Mouse (Mus musculus): Measurements from ENCODE around the gene Agxt2. TPM values are rescaled to one million over a fixed set of nuclear protein-coding genes. Genes with fewer than 3 reads are reported as not detected.

Agxt2 gene
- not detected in 2 replicates for polyA plus RNA-seq (2012)

DNA sequence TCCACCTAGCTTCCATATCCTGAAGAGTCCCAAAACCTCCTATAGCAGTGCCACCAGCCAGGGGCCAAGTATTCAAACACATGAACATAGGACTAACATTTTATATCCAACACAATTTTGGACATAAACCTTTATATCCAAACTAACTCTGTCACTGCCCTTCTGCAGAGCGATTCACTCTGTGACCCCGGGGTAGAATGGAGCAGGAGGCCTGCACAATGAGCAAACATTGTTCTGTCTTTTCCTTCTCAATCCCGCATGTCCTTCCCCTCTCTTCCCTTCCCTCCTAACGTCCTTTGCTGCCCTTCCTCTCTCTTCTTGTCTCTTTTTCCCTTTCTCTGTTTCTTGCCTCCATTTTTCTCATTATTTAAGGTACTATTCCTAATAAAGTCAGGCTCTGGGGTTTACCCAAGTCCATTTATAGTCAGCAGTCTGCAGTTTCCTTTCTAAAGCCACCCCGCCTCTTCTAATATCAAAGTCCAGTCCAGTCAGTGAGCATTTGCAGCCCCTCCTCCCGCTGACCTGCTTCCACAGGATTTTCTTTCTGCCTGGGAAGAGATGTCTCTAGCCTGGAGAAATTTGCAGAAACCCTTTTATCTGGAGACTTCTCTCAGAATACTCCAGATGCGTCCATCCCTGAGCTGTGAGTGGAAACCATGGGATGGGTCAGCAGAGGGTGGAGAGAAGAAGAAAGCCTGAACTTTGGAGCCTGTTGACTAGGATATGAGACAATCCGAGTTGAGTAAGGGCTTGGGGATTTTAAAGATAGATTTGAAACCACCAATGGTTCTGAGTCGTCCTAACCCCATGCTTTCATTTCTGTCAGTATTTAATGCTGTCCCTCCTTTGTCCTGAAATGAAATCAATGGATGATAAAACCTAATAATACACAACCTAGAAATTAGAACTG lies at the start of gene Agxt2:
Agxt2 (plus strand) TSS at position 494 of the 910 bp plus-strand sequence.
- TF ChIP-seq TAL1 (IDR thresholded peaks at IDR 0.05; ENCODE audit: low read length), result no peak
- TF ChIP-seq GATA1 (IDR thresholded peaks at IDR 0.05; ENCODE audit: low read length), result no peak
- Histone ChIP-seq H3K27me3 (ENCODE audit: control insufficient read depth) (no peaks in the 10 kb centered on the region), H3K4me1 (ENCODE audit: control insufficient read depth) (no peaks in the 10 kb centered on the region), H3K36me3 (ENCODE audit: control insufficient read depth) (no peaks in the 10 kb centered on the region), H3K4me3 (replicated peaks) (no peak within 1 kb of the TSS), H3K9me3 (ENCODE audit: control insufficient read depth, low read length) (no peaks in the 10 kb centered on the region)

GRCm38 (mm10) chr15:10311826-10312225 lies 46.5 kb upstream of the Agxt2 start:
- no peak for TF ChIP-seq TAL1 (IDR thresholded peaks at IDR 0.05; ENCODE audit: low read length)
- TF ChIP-seq GATA1 (IDR thresholded peaks at IDR 0.05; ENCODE audit: low read length), result no peak
- Histone ChIP-seq H3K4me3 (replicated peaks) (no peak overlapping the region), H3K36me3 (ENCODE audit: control insufficient read depth) (no peaks in the 10 kb centered on the region), H3K9me3 (ENCODE audit: control insufficient read depth, low read length) (no peaks in the 10 kb centered on the region), H3K27me3 (ENCODE audit: control insufficient read depth) (no peaks in the 10 kb centered on the region), H3K4me1 (ENCODE audit: control insufficient read depth) (no peaks in the 10 kb centered on the region)

GRCm38 (mm10) chr15:10313522-10314455 lies 44.5 kb upstream of the Agxt2 start:
- Histone ChIP-seq H3K36me3 (ENCODE audit: control insufficient read depth) (no peaks in the 10 kb centered on the region), H3K9me3 (ENCODE audit: control insufficient read depth, low read length) (no peaks in the 10 kb centered on the region), H3K4me3 (replicated peaks) (no peak overlapping the region), H3K27me3 (ENCODE audit: control insufficient read depth) (no peaks in the 10 kb centered on the region), H3K4me1 (ENCODE audit: control insufficient read depth) (no peaks in the 10 kb centered on the region)
- no peak for TF ChIP-seq TAL1 (IDR thresholded peaks at IDR 0.05; ENCODE audit: low read length)
- no peak for TF ChIP-seq GATA1 (IDR thresholded peaks at IDR 0.05; ENCODE audit: low read length)

- no peaks in the 10 kb centered on the region for H3K9me3 ChIP-seq (ENCODE audit: control insufficient read depth, low read length)
- H3K4me1 ChIP-seq (ENCODE audit: control insufficient read depth), result no peaks in the 10 kb centered on the region
- TF ChIP-seq TAL1 (IDR thresholded peaks at IDR 0.05; ENCODE audit: low read length), result no peak
- TF ChIP-seq GATA1 (IDR thresholded peaks at IDR 0.05; ENCODE audit: low read length), result no peak
- H3K4me3 ChIP-seq (replicated peaks), result no peak within 1 kb of the TSS
- no peaks in the 10 kb centered on the region for H3K36me3 ChIP-seq (ENCODE audit: control insufficient read depth)
- no peaks in the 10 kb centered on the region for H3K27me3 ChIP-seq (ENCODE audit: control insufficient read depth)
These were observed 33.3 kb upstream of the Agxt2 start, which contains the start of gene Gm21973 for GRCm38 (mm10) chr15:10325080-10325479. Gm21973 (plus strand) TSS chr15:10325380.

GRCm38 (mm10) chr15:10330626-10331025 lies 27.7 kb upstream of the Agxt2 start:
- H3K9me3 ChIP-seq (ENCODE audit: control insufficient read depth, low read length), result no peaks in the 10 kb centered on the region
- no peaks in the 10 kb centered on the region for H3K36me3 ChIP-seq (ENCODE audit: control insufficient read depth)
- no peak for TF ChIP-seq TAL1 (IDR thresholded peaks at IDR 0.05; ENCODE audit: low read length)
- no peak for TF ChIP-seq GATA1 (IDR thresholded peaks at IDR 0.05; ENCODE audit: low read length)

DNA sequence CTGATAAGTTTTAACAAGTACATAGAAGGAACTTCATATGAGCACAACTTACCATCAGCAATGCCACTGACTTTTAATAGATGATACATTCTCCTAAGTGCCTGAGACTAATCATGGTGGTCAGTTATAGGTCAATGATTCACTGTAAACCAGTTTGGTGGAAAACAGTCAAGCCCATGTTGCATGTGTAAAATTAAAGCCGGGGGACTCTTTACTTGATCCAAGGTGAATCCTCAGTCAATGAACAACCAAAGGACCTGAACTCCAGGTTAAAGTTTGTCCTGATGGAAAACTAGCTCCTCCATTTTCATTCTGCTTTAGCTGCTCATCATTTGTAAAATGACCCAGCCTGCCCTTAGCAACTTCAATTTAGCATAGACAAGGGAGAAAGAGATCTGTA lies 25.8 kb upstream of the Agxt2 start:
- no peaks in the 10 kb centered on the region for H3K36me3 ChIP-seq (ENCODE audit: control insufficient read depth)
- no peaks in the 10 kb centered on the region for H3K4me1 ChIP-seq (ENCODE audit: control insufficient read depth)
- H3K9me3 ChIP-seq (ENCODE audit: control insufficient read depth, low read length), result no peaks in the 10 kb centered on the region
- TF ChIP-seq TAL1 (IDR thresholded peaks at IDR 0.05; ENCODE audit: low read length) (no peak), GATA1 (IDR thresholded peaks at IDR 0.05; ENCODE audit: low read length) (no peak)
- no peaks in the 10 kb centered on the region for H3K27me3 ChIP-seq (ENCODE audit: control insufficient read depth)
- H3K4me3 ChIP-seq (replicated peaks), result no peak overlapping the region

More at GRCm38 (mm10) chr15:10330626-10331025, 27.7 kb upstream of the Agxt2 start:
- Histone ChIP-seq H3K27me3 (ENCODE audit: control insufficient read depth) (no peaks in the 10 kb centered on the region), H3K4me1 (ENCODE audit: control insufficient read depth) (no peaks in the 10 kb centered on the region), H3K4me3 (replicated peaks) (no peak overlapping the region)

- Histone ChIP-seq H3K36me3 (ENCODE audit: control insufficient read depth) (no peaks in the 10 kb centered on the region), H3K9me3 (ENCODE audit: control insufficient read depth, low read length) (no peaks in the 10 kb centered on the region), H3K4me3 (replicated peaks) (no peak overlapping the region), H3K4me1 (ENCODE audit: control insufficient read depth) (no peaks in the 10 kb centered on the region), H3K27me3 (ENCODE audit: control insufficient read depth) (no peaks in the 10 kb centered on the region)
- TF ChIP-seq GATA1 (IDR thresholded peaks at IDR 0.05; ENCODE audit: low read length) (no peak), TAL1 (IDR thresholded peaks at IDR 0.05; ENCODE audit: low read length) (no peak)
These were observed 19.7 kb upstream of the Agxt2 start for GRCm38 (mm10) chr15:10338606-10339005.

GRCm38 (mm10) chr15:10347044-10347443 lies 11.3 kb upstream of the Agxt2 start:
- Histone ChIP-seq H3K9me3 (ENCODE audit: control insufficient read depth, low read length) (peaks cover 4% of the 10 kb centered on the region), H3K27me3 (ENCODE audit: control insufficient read depth) (no peaks in the 10 kb centered on the region), H3K36me3 (ENCODE audit: control insufficient read depth) (no peaks in the 10 kb centered on the region), H3K4me1 (ENCODE audit: control insufficient read depth) (no peaks in the 10 kb centered on the region), H3K4me3 (replicated peaks) (no peak overlapping the region)
- TF ChIP-seq GATA1 (IDR thresholded peaks at IDR 0.05; ENCODE audit: low read length), result no peak
- no peak for TF ChIP-seq TAL1 (IDR thresholded peaks at IDR 0.05; ENCODE audit: low read length)

GRCm38 (mm10) chr15:10366331-10366730 lies 8.0 kb downstream of the Agxt2 start:
- H3K27me3 ChIP-seq (ENCODE audit: control insufficient read depth), result no peaks in the 10 kb centered on the region
- H3K9me3 ChIP-seq (ENCODE audit: control insufficient read depth, low read length), result peaks cover 5% of the 10 kb centered on the region
- H3K36me3 ChIP-seq (ENCODE audit: control insufficient read depth), result peaks cover 4% of the 10 kb centered on the region; the same call in 1 of the 2 replicates
- no peak for TF ChIP-seq TAL1 (IDR thresholded peaks at IDR 0.05; ENCODE audit: low read length)
- no peak for TF ChIP-seq GATA1 (IDR thresholded peaks at IDR 0.05; ENCODE audit: low read length)
- H3K4me1 ChIP-seq (ENCODE audit: control insufficient read depth), result no peaks in the 10 kb centered on the region
- H3K4me3 ChIP-seq (replicated peaks), result no peak overlapping the region
